Mouse (Mus musculus): ENCODE results near the gene Phgr1. TPM values are rescaled to one million over a fixed set of nuclear protein-coding genes. Genes with fewer than 3 reads are reported as not detected.

Phgr1 gene
- polyA plus RNA-seq, 2 experiments, result not detected

GRCm38 (mm10) chr2:118762784-118763148 lies 9.8 kb upstream of the Phgr1 start:
- no peak for TF ChIP-seq CTCF (IDR thresholded peaks at IDR 0.05; ENCODE audit: low read depth)
- TF ChIP-seq EP300 (IDR thresholded peaks at IDR 0.05; ENCODE audit: low read depth), result no peak
- peak overlapping the region; percentile 68 for H3K4me2 ChIP-seq (ENCODE audit: low read depth)
- H3K27me3 ChIP-seq (ENCODE audit: control insufficient read depth, insufficient read depth, low read length), result no peaks in the 10 kb centered on the region
- H3K36me3 ChIP-seq (replicated peaks; ENCODE audit: control insufficient read depth, insufficient read depth, low read depth), result no peaks in the 10 kb centered on the region
- peaks cover 15 to 20% of the 10 kb centered on the region in 2 experiments for H3K4me1 ChIP-seq (replicated peaks; ENCODE audit: control insufficient read depth in 2 of 2, insufficient read depth in 2 of 2, low read length in 1 of 2)
- H3K27ac ChIP-seq, result peak overlapping the region; percentile 63; the same call in 1 of the 2 replicates
- peak; percentile 63 for ATAC-seq (ENCODE audit: insufficient read depth)
- H3K9me3 ChIP-seq (ENCODE audit: control insufficient read depth, low read length), result no peaks in the 10 kb centered on the region
- no peak for DNase-seq (ENCODE audit: low read depth in 3 of 3, low spot score in 3 of 3)
- H3K4me3 ChIP-seq (ENCODE audit: insufficient read depth in 1 of 2, low read depth in 2 of 2, low read length in 2 of 2), result no peak overlapping the region
- H3K9ac ChIP-seq (replicated peaks), result peak overlapping the region; percentile 44; the same call in 1 of the 2 replicates
- WGBS (ENCODE audit: insufficient replicate concordance), result 13% methylated on average over 10 of the region's 10 CpGs

DNA sequence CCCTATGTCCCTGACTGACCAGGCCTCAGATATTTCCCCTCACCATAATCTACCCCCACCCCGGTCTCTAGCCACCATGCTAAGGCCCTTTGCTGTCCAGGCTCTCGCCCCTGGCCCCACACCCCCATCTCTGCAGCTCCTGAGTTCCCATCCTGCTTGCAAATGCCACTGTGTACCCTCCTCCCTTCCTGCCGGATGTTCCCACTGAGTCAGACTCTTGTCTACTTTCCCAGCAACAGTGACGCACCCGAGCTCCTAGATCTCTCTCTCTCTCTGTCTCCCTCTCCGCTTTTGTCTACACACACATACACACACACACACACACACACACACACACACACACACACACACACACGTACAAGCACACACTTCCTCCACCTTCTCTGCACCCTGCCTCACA lies 9.1 kb upstream of the Phgr1 start:
- Histone ChIP-seq H3K4me1 (replicated peaks; ENCODE audit: control insufficient read depth in 2 of 2, insufficient read depth in 2 of 2, low read length in 1 of 2) (peaks cover 15 to 20% of the 10 kb centered on the region in 2 experiments), H3K9me3 (ENCODE audit: control insufficient read depth, low read length) (no peaks in the 10 kb centered on the region), H3K9ac (replicated peaks) (no peak overlapping the region), H3K27ac (no peak overlapping the region), H3K36me3 (replicated peaks; ENCODE audit: control insufficient read depth, insufficient read depth, low read depth) (no peaks in the 10 kb centered on the region), H3K27me3 (ENCODE audit: control insufficient read depth, insufficient read depth, low read length) (no peaks in the 10 kb centered on the region), H3K4me3 (ENCODE audit: insufficient read depth in 1 of 2, low read depth in 2 of 2, low read length in 2 of 2) (no peak overlapping the region), H3K4me2 (ENCODE audit: low read depth) (no peak overlapping the region)
- TF ChIP-seq EP300 (IDR thresholded peaks at IDR 0.05; ENCODE audit: low read depth) (no peak), CTCF (IDR thresholded peaks at IDR 0.05; ENCODE audit: low read depth) (no peak)
- ATAC-seq (ENCODE audit: insufficient read depth) (no peak), DNase-seq (ENCODE audit: low read depth in 3 of 3, low spot score in 3 of 3) (no peak)
- 62% methylated on average over 7 of the region's 7 CpGs for WGBS (ENCODE audit: insufficient replicate concordance)

- Histone ChIP-seq H3K27ac (no peak overlapping the region), H3K9me3 (ENCODE audit: control insufficient read depth, low read length) (no peaks in the 10 kb centered on the region), H3K4me2 (ENCODE audit: low read depth) (no peak overlapping the region), H3K27me3 (ENCODE audit: control insufficient read depth, insufficient read depth, low read length) (no peaks in the 10 kb centered on the region), H3K4me3 (ENCODE audit: insufficient read depth in 1 of 2, low read depth in 2 of 2, low read length in 2 of 2) (no peak overlapping the region), H3K9ac (replicated peaks) (no peak overlapping the region), H3K4me1 (replicated peaks; ENCODE audit: control insufficient read depth in 2 of 2, insufficient read depth in 2 of 2, low read length in 1 of 2) (peaks cover 15 to 20% of the 10 kb centered on the region in 2 experiments), H3K36me3 (replicated peaks; ENCODE audit: control insufficient read depth, insufficient read depth, low read depth) (no peaks in the 10 kb centered on the region)
- WGBS (ENCODE audit: insufficient replicate concordance), result 24% methylated on average over 11 of the region's 11 CpGs
- DNase-seq (ENCODE audit: low read depth in 3 of 3, low spot score in 3 of 3) (peak in 1 of 3 experiments; percentile 44), ATAC-seq (ENCODE audit: insufficient read depth) (no peak)
- TF ChIP-seq CTCF (IDR thresholded peaks at IDR 0.05; ENCODE audit: low read depth) (peak; percentile 77), EP300 (IDR thresholded peaks at IDR 0.05; ENCODE audit: low read depth) (no peak)
Measured at GRCm38 (mm10) chr2:118764094-118764831, 8.3 kb upstream of the Phgr1 start.

GRCm38 (mm10) chr2:118764875-118765274 lies 7.7 kb upstream of the Phgr1 start:
- Histone ChIP-seq H3K4me2 (ENCODE audit: low read depth) (no peak overlapping the region), H3K9ac (replicated peaks) (no peak overlapping the region), H3K4me1 (replicated peaks; ENCODE audit: control insufficient read depth in 2 of 2, insufficient read depth in 2 of 2, low read length in 1 of 2) (peaks cover 15 to 20% of the 10 kb centered on the region in 2 experiments), H3K27ac (no peak overlapping the region), H3K36me3 (replicated peaks; ENCODE audit: control insufficient read depth, insufficient read depth, low read depth) (no peaks in the 10 kb centered on the region), H3K9me3 (ENCODE audit: control insufficient read depth, low read length) (no peaks in the 10 kb centered on the region), H3K27me3 (ENCODE audit: control insufficient read depth, insufficient read depth, low read length) (no peaks in the 10 kb centered on the region), H3K4me3 (ENCODE audit: insufficient read depth in 1 of 2, low read depth in 2 of 2, low read length in 2 of 2) (no peak overlapping the region)
- TF ChIP-seq EP300 (IDR thresholded peaks at IDR 0.05; ENCODE audit: low read depth), result no peak
- no peak for TF ChIP-seq CTCF (IDR thresholded peaks at IDR 0.05; ENCODE audit: low read depth)
- 74% methylated on average over 5 of the region's 5 CpGs for WGBS (ENCODE audit: insufficient replicate concordance)
- ATAC-seq (ENCODE audit: insufficient read depth) (no peak), DNase-seq (ENCODE audit: low read depth in 3 of 3, low spot score in 3 of 3) (no peak)

DNA sequence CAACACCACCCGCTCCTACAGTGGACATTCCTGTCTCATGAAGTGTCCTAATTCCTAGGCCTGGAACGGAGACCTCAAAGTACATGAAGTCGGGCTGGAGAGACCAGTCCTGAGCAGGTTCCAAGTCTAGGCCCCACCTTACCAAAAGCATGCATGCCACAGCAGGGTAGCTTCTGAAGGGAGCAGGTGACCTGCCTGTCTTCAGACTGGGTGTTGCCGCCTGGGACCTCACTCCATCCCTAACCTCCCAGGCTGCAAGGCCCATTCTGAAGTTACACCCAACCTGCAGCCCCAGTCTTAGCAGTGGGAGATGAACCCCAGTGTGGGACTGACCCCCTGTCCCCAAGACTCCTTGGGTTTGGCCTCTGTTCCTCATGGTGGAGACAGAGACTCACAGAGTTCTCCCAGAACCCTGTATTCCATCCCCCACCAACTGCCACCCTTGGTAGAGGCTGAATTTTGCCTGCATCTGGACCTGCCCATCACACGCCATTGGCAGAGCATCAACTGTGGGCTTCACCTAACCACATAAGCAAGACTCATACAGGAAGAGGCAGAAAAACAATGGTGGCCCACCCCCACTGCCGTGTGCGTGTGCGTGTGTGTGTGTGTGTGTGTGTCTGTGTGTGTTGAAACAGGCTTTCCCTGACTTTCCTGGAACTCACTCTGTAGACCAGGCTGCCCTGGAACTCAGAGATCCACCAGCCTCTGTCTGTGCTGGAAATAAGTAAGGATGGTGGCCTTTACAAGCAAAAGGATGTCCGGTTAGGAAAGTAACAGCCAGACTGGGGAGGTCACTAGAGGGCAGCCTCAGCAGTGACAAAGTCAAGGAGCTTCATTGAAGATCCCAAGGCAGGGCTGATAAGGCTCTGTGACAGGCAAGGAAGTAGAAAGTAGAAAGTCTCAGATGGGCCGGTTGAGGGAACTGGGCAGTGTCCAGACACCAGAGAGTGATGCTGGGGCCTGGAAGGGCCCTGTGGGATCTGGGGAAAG lies 6.2 kb upstream of the Phgr1 start:
- H3K4me2 ChIP-seq (ENCODE audit: low read depth), result no peak overlapping the region
- DNase-seq (ENCODE audit: low read depth in 3 of 3, low spot score in 3 of 3), result no peak
- H3K36me3 ChIP-seq (replicated peaks; ENCODE audit: control insufficient read depth, insufficient read depth, low read depth), result no peaks in the 10 kb centered on the region
- H3K4me3 ChIP-seq (ENCODE audit: insufficient read depth in 1 of 2, low read depth in 2 of 2, low read length in 2 of 2), result no peak overlapping the region
- no peak for TF ChIP-seq EP300 (IDR thresholded peaks at IDR 0.05; ENCODE audit: low read depth)
- TF ChIP-seq CTCF (IDR thresholded peaks at IDR 0.05; ENCODE audit: low read depth), result peak; percentile 46
- 64% methylated on average over 10 of the region's 10 CpGs for WGBS (ENCODE audit: insufficient replicate concordance)
- H3K27me3 ChIP-seq (ENCODE audit: control insufficient read depth, insufficient read depth, low read length), result no peaks in the 10 kb centered on the region
- H3K4me1 ChIP-seq (replicated peaks; ENCODE audit: control insufficient read depth in 2 of 2, insufficient read depth in 2 of 2, low read length in 1 of 2), result peaks cover 15 to 20% of the 10 kb centered on the region in 2 experiments
- no peak overlapping the region for H3K27ac ChIP-seq
- H3K9ac ChIP-seq (replicated peaks), result no peak overlapping the region
- no peak for ATAC-seq (ENCODE audit: insufficient read depth)
- no peaks in the 10 kb centered on the region for H3K9me3 ChIP-seq (ENCODE audit: control insufficient read depth, low read length)
